Mouse (Mus musculus) MEL (cell line): ENCODE measurements around the gene Rnf26. TPM values are rescaled to one million over a fixed set of nuclear protein-coding genes. Genes with fewer than 3 reads are reported as not detected.

Experiments
- DNase-seq: peaks from one replicate; pipeline ENCODE4 v3.0.0; 2011; ENCODE audit warnings: low read depth, low spot score
- H3K27ac ChIP-seq: 2 replicates; pipeline ENCODE4 v1.5.1; 2012; ENCODE audit warnings: low read depth, mild to moderate bottlenecking, control low read depth, low read length, moderate library complexity; ENCODE audit not compliant: control insufficient read depth
- H3K27me3 ChIP-seq, 2 experiments: fragments of 150-350 bp in 1 of 2; sonication (generic) in 1 of 2; 2 replicates each; pipeline ENCODE4 v1.6.1; 2012; ENCODE audit warnings: low read length in 2 of 2, mild to moderate bottlenecking in 2 of 2, improper control_type of control experiment in 1 of 2, moderate library complexity in 1 of 2; ENCODE audit not compliant: insufficient read depth in 2 of 2, control insufficient read depth in 1 of 2
- H3K36me3 ChIP-seq, 2 experiments: 2 replicates each; pipeline ENCODE4 v1.6.1; 2012 to 2014; ENCODE audit warnings: low read length in 2 of 2, improper control_type of control experiment in 1 of 2, inconsistent platforms in 1 of 2, mild to moderate bottlenecking in 1 of 2; ENCODE audit not compliant: insufficient read depth in 2 of 2, control insufficient read depth in 1 of 2
- H3K4me1 ChIP-seq, 2 experiments: fragments of 150-350 bp in 1 of 2; sonication (generic) in 1 of 2; 2 replicates each; pipeline ENCODE4 v1.6.1; 2012; ENCODE audit warnings: low read length in 2 of 2, improper control_type of control experiment in 1 of 2, mild to moderate bottlenecking in 1 of 2; ENCODE audit not compliant: insufficient read depth in 2 of 2, control insufficient read depth in 1 of 2
- H3K4me3 ChIP-seq, 2 experiments: fragments of 150-350 bp in 1 of 2; sonication (generic) in 1 of 2; 2 replicates each; pipeline ENCODE4 v1.5.1; 2012; ENCODE audit warnings: low read depth in 2 of 2, low read length in 2 of 2, mild to moderate bottlenecking in 2 of 2, moderate library complexity in 2 of 2, control low read depth in 1 of 2, improper control_type of control experiment in 1 of 2; ENCODE audit not compliant: control insufficient read depth in 1 of 2, insufficient read depth in 1 of 2
- H3K79me2 ChIP-seq: 2 replicates; pipeline ENCODE4 v1.6.1; 2012; ENCODE audit warnings: mild to moderate bottlenecking, low read length, moderate library complexity; ENCODE audit not compliant: control insufficient read depth, poor library complexity, insufficient read depth
- H3K9ac ChIP-seq: 2 replicates; pipeline ENCODE4 v1.6.1; 2012; ENCODE audit warnings: low read depth, mild to moderate bottlenecking, control low read depth, low read length, moderate library complexity; ENCODE audit not compliant: control insufficient read depth, poor library complexity, severe bottlenecking
- H3K9me3 ChIP-seq: fragments of 150-350 bp; sonication (generic); replicated peaks from 2 replicates; pipeline ENCODE4 v1.6.1; 2012; ENCODE audit warnings: mild to moderate bottlenecking, low read length, improper control_type of control experiment, moderate library complexity; ENCODE audit not compliant: insufficient read depth
- CTCF ChIP-seq, 3 experiments: IDR thresholded peaks in 2 of 3; conservative IDR thresholded peaks in 1 of 3; 2 replicates each; pipeline ENCODE4 v1.5.1; 2011 to 2012; ENCODE audit warnings: low read length in 3 of 3, low read depth in 2 of 3, mild to moderate bottlenecking in 2 of 3, improper control_type of control experiment in 1 of 3, inconsistent platforms in 1 of 3, mixed read lengths in 1 of 3, moderate library complexity in 1 of 3; ENCODE audit not compliant: control insufficient read depth in 1 of 3, insufficient read depth in 1 of 3, poor library complexity in 1 of 3, severe bottlenecking in 1 of 3
- GABPA ChIP-seq: IDR thresholded peaks from 2 replicates; pipeline ENCODE4 v1.6.1; 2012; ENCODE audit warnings: low read depth, mild to moderate bottlenecking, inconsistent platforms, low read length, improper control_type of control experiment, moderate library complexity
- GATA1 ChIP-seq: IDR thresholded peaks from 2 replicates; pipeline ENCODE4 v1.6.1; 2011; ENCODE audit warnings: low read depth, low read length, improper control_type of control experiment
- KAT2A ChIP-seq: conservative IDR thresholded peaks from 2 replicates; pipeline ENCODE4 v1.6.1; 2012; ENCODE audit warnings: low read depth, low read length, improper control_type of control experiment, inconsistent platforms
- MAFK ChIP-seq: IDR thresholded peaks from 2 replicates; pipeline ENCODE4 v1.6.1; 2011; ENCODE audit warnings: low read depth, mild to moderate bottlenecking, low read length, improper control_type of control experiment, borderline replicate concordance
- NELFE ChIP-seq: IDR thresholded peaks from 2 replicates; pipeline ENCODE4 v1.6.1; 2011; ENCODE audit warnings: low read depth, low read length, improper control_type of control experiment
- SMC3 ChIP-seq: IDR thresholded peaks from 2 replicates; pipeline ENCODE4 v1.6.1; 2011; ENCODE audit warnings: low read depth, low read length, improper control_type of control experiment
- USF1 ChIP-seq: IDR thresholded peaks from 2 replicates; pipeline ENCODE4 v1.6.1; 2014; ENCODE audit warnings: low read depth, mild to moderate bottlenecking, inconsistent platforms, low read length, improper control_type of control experiment, moderate library complexity
- polyA plus RNA-seq, 2 experiments: library from polyadenylated mRNA; stranded (reverse) in 1 of 2; unstranded in 1 of 2; fragments of >175 nt in 1 of 2; fragments of >200 nt in 1 of 2; gene quantifications; 2 replicates each; pipeline versions ENCODE4 v1.2.1 to v1.2.4; 2012; ENCODE audit warnings: low replicate concordance in 2 of 2, low read depth in 1 of 2; ENCODE audit not compliant: insufficient read length in 2 of 2, insufficient read depth in 1 of 2, missing spikeins in 1 of 2
- total RNA-seq: library from RNA; depleted of rRNA; stranded (reverse); fragments of 300-350 nt; gene quantifications from 2 replicates; pipeline ENCODE4 v1.2.3, GENCODE M21; 2012

Rnf26 gene
- total and polyA plus RNA-seq, 3 experiments = 14.0 to 55.1 TPM; not detected in 1

GRCm38 (mm10) chr9:44108269-44109055 is 4.9 kb downstream of the Rnf26 start:
- no peak overlapping the region for H3K9ac ChIP-seq
- TF ChIP-seq GABPA = no peak
- no peak for TF ChIP-seq KAT2A
- H3K9me3 ChIP-seq = no peaks in the 10 kb centered on the region
- DNase-seq = no peak
- no peak overlapping the region for H3K27ac ChIP-seq
- peaks cover 0 to 16% of the 10 kb centered on the region in 2 experiments; a peak in 3 of 4 replicates for H3K4me1 ChIP-seq
- H3K27me3 ChIP-seq = no peaks in the 10 kb centered on the region
- H3K4me3 ChIP-seq = no peak overlapping the region
- peaks cover 49% of the 10 kb centered on the region for H3K79me2 ChIP-seq
- peaks cover 0 to 8% of the 10 kb centered on the region in 2 experiments; a peak in 3 of 4 replicates for H3K36me3 ChIP-seq

- no peaks in the 10 kb centered on the region for H3K9me3 ChIP-seq
- H3K79me2 ChIP-seq = peaks cover 45% of the 10 kb centered on the region
- no peaks in the 10 kb centered on the region for H3K27me3 ChIP-seq
- peaks cover 0 to 16% of the 10 kb centered on the region in 2 experiments; a peak in 3 of 4 replicates for H3K4me1 ChIP-seq
- peaks cover 0 to 8% of the 10 kb centered on the region in 2 experiments; a peak in 3 of 4 replicates for H3K36me3 ChIP-seq
- no peak overlapping the region for H3K4me3 ChIP-seq
- H3K27ac ChIP-seq = no peak overlapping the region
- DNase-seq = no peak
- no peak overlapping the region for H3K9ac ChIP-seq
- TF ChIP-seq GATA1 (no peak), CTCF (IDR thresholded peaks at IDR 0.05 in 2 of 3, conservative IDR thresholded peaks at IDR 0.05 in 1 of 3; ENCODE audit: control insufficient read depth in 1 of 3, insufficient read depth in 1 of 3, low read depth in 2 of 3, low read length in 3 of 3, poor library complexity in 1 of 3, severe bottlenecking in 1 of 3) (peak; percentile 26 to 73 (median 47); a peak in 5 of 6 replicates)
These were observed 5.6 kb downstream of the Rnf26 start for GRCm38 (mm10) chr9:44107557-44108179.

- Histone ChIP-seq H3K4me3 (no peak within 1 kb of the TSS), H3K79me2 (peaks cover 41% of the 10 kb centered on the region), H3K9me3 (no peaks in the 10 kb centered on the region), H3K4me1 (peaks cover 0 to 16% of the 10 kb centered on the region in 2 experiments; a peak in 3 of 4 replicates), H3K27me3 (no peaks in the 10 kb centered on the region)
- TF ChIP-seq SMC3 (no peak), NELFE (no peak), USF1 (no peak), MAFK (no peak)
- TF ChIP-seq, all 39 proteins: peak for 0
- Histone ChIP-seq H3K36me3 (peaks cover 0 to 8% of the 10 kb centered on the region in 2 experiments; a peak in 3 of 4 replicates), H3K9ac (no peak within 1 kb of the TSS), H3K27ac (no peak within 1 kb of the TSS)
- no peak for DNase-seq
These were observed 6.2 kb downstream of the Rnf26 start, which contains the start of gene C1qtnf5 for GRCm38 (mm10) chr9:44107110-44107509. C1qtnf5 (plus strand) TSS chr9:44107245.
